Mouse (Mus musculus): Measurements from ENCODE around the gene Fyco1.
"Not testable (repeated sequence)": the region's sequence is repeated elsewhere in the genome, so short reads cannot be mapped to it uniquely, and the experiment has no call there.

Fyco1 gene

GRCm38 (mm10) chr9:123814326-123814725 lies 37.4 kb downstream of the Fyco1 start:
- no peak for DNase-seq

DNA sequence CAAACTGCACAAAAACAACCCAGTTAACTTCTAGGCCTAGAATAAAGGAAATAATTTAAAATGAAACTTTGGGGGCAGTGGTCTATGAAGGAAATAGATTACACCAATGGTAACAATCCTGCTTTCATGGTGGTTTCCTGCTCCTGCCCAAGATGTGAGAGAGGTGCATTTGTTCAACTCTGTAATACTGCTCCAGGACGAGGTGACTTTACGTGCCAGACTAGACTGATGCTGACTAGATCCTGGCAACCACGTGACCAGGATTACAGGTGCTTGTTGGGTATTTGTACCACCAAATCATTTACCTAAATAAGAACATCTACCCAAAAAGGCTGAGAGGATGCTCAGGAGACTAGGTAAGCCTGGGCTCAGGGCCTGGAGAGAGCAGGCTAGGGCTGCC lies 39.9 kb downstream of the Fyco1 start:
- DNase-seq: no peak

DNA sequence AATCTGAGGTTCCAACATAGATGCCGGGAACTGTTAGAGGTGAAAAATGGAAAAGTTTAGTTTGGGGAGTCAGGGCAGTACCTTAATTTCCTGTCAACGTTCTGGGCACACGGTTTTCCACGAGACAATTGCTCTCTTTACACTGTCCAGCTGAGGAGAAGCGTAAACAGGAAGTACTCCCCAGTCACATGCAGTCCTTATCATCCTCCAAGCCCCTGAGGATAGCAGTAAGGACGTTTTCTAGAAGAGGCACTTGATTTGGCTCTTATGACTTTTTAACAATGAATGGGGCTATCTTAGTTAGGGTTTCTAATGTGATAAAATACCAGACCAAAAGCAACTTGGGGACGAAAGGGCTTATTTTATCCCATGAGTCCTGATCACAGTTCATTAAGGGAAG lies 43.1 kb downstream of the Fyco1 start:
- no peak for DNase-seq

GRCm38 (mm10) chr9:123806267-123806666 lies 45.4 kb downstream of the Fyco1 start, which contains the start of gene Cxcr6:
Gene Cxcr6 (plus strand): TSS chr9:123806475.
- no peak for DNase-seq

- DNase-seq: no peak
Measured at GRCm38 (mm10) chr9:123805241-123805640, 46.5 kb downstream of the Fyco1 start.

- no peak for DNase-seq
Measured at GRCm38 (mm10) chr9:123802896-123803295, 48.8 kb downstream of the Fyco1 start.

DNA sequence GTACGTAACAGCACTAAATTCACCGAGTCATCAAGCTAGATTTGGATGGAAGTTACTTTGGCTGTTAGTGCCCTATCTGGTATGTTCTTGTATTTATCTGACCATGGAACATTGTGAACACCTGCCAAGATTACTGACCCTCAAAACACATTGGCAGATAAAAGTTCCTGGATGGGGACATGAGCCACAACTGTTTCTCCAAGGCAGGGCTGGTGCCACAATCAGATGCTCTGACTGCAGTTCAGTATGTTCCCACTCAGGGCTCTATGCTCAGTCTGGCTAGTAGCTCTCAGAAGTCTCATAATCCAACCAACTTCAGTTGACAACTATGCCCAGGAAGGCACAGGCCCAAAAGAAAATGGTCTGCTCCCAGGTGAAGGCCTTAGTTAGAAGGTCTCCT lies 49.3 kb downstream of the Fyco1 start:
- no peak for DNase-seq

- no peak for DNase-seq
Measured at GRCm38 (mm10) chr9:123801527-123801926, 50.2 kb downstream of the Fyco1 start.

- DNase-seq: peak; percentile 42
Measured at GRCm38 (mm10) chr9:123796174-123796573, 55.5 kb downstream of the Fyco1 start.

DNA sequence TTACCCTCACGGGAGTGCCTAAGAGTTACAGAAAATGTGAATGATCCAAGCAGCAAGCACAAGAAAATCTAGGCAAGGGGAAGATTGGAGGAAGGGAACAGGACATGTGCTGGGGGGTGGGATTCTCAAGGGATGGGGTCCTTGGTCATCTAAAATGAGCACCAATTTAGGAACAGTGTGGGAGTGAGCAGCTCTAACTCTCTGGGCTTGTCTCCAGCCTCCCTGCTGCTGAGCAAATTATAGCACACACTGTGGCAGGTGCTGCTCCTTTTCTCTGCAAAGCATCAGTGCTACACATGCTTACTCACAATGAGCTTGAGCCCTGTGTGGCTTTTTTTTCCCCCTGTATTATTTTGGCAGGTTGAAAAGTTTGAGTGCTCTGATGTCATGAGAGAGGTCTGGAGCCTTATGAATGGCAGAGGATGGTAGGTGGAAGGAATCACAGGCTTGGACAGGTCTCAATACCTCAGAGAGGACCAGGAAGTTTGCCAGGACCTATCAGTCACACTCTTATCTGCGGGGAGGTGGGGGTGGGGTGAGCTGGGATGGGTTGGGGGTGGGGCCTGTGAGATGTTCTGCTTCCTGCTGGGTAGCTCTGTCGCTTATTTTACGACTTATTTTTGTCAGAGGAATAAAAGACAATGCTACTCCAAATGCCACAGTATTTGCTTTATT lies 62.7 kb downstream of the Fyco1 start:
- no peak for DNase-seq

DNA sequence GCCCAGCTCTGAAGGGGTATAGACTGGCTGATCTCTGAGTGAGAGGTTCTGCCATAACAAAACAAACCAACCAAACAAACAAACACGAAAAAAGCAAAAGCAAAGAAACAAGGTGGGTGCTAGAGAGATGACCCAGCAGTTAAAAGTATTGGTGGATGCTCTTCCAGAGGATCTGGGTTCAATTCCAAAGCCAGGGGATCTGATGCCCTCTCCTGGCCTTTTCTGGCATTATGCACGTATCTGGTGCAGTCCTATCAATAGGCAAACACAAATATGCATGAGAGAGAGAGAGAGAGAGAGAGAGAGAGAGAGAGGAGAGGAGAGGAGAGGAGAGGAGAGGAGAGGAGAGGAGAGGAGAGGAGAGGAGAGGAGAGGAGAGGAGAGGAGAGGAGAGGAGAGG lies 78.4 kb downstream of the Fyco1 start:
- not testable (repeated sequence) for DNase-seq

DNA sequence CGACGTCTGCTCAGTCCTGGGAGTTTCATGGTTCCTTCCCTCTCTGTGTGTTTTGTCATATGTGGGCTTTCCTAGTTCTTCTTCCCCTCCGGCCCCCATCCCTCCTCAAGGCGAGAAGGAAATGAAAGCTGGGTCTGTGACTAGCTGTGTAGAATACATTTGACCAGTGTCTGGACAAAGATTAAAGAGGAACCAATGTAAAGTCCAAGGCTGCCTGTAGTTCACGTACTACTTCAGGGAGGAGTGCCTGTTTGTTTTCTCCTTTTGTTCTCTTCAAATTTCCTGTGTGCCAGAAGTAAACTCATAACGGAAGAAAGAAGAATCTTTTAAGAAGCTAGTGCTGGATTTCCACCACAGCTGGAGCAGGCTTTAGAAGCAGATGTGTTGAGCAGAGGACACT lies 82.2 kb downstream of the Fyco1 start:
- DNase-seq: no peak

DNA sequence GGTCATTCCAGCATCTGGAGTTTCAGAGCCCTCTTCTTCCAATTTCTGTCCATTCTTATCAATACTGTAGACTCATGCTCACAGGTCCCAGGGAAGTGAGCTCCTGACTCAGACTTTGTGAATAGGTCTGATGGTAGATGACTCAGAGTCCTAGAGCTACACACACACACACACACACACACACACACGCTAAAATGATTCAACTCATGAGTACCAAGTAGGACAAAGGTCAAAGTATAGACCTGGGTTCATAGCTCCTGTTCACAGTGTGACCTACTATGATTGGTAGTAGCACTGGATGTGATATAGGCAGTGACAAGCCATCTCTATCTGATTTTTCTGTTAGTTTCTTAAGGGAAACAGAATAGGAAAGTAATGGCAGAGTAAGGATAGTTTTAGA lies 83.3 kb downstream of the Fyco1 start:
- DNase-seq: no peak

DNA sequence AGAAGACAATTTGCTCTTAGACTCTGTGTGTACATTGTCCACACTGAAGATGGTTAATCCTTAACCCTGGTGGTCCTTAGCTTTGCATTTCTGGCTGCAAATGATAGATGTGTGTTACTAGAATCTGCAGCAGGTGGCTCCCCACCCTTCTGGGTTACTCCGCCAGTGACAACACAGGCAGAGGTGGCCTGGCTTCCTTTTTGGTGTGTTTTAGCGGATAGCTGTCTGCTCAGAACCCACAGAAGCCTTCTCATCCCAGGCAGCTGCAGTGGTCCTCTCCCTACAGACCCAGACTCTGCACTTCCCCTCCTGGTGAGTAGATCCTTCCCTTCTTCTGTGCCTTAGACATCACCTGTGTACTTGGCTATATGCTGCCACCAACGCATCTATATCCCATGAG lies 84.7 kb downstream of the Fyco1 start:
- DNase-seq: no peak

DNA sequence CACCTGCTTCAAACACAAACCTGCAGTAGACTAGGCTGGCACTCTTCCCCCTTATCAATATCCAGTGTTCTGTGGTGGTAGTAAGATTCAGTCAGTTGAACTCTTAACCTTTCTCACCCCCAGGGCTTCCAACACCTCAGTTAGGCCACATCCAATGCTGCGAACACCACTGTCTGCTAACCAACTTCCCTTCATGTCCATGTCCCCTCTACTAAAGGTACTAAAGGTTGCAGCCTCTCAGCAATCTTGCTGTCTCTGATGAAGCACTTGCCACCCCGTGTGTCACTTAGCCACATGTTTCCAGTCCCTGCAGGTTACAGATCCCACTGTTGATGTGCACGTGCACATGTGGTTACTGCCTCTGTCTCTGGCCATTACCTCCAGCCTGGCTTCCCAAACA lies 87.9 kb downstream of the Fyco1 start:
- no peak for DNase-seq

DNA sequence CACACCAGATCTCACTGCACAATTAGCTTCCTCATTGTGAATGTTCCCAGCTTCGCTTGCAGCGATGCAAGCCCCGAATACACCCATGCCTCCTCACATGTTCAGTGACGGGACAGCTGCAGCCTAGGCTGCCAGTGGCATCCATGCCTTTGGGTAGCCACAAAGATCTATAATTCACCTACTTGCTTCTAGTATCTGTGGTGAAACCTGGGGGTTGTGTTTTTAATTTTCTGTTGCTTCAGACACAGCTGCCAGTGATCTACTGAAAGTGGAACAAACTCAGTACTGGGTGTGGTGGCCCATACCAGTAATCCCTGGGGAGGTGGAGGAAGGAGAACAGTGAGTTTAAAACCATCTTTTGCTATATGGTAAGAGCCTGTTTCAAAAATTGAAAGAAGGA lies 88.8 kb downstream of the Fyco1 start:
- DNase-seq: no peak

- no peak for DNase-seq
Measured at GRCm38 (mm10) chr9:123760806-123761205, 90.9 kb downstream of the Fyco1 start.

- DNase-seq: no peak
Measured at GRCm38 (mm10) chr9:123758645-123759044, 93.1 kb downstream of the Fyco1 start.

DNA sequence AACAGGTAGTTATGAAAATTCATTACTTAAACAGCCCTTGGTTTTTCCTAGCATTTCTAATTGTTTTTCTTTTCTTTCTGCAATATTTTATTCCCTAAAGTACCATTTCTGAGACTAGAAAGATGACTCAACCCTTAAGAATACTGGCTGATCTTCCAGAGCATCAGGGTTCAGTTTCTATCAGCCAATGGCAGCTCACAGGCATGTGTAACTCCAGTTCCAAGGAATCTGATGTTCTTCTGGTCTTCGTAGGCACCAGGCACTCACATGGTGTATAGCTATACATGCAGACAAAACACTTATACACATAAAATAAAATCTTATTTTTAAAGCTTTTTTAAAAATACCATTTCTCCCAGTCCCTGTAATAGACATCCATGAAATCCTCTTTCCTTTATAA lies 93.5 kb downstream of the Fyco1 start:
- no peak for DNase-seq

DNA sequence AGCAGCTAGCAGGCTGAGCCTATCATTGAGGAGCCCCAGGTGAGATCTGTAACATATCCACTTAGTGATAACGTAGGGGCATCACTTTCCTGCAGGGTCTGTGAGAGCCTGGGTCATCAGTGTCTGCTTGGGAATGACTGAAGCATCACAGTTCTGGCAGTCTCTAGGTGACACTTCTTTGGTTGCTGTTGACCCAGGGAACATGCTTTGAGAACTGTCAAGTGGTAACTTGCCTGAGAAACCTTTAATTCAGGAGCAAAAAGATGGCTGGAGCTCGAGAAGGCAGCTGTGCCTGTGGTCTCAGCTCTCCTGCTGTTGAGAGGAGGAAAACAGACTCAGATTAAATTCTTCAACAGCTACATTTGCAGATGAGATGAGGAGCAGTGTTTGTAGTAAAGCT lies 94.4 kb downstream of the Fyco1 start:
- DNase-seq: no peak

DNA sequence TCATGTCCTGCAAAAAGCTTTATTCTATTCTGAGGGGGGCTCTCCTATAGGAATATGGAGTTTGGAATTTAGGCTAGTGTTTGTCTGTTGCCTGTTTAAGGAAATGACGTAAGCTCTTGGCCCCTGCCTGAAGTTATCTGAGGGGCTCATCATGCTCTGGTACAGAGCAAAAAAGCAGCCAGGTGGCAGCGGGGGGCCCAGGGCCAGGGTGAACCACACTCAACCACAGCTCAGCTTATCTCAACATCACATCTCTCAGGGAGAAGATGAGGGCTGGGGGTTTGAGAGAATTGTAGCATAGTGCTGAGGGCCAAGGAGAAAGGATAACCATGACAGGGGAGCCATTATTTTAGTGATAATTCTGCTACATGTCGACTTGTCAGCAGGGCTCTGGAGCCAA lies 94.9 kb downstream of the Fyco1 start:
- no peak for DNase-seq

- no peak for DNase-seq
Measured at GRCm38 (mm10) chr9:123754333-123754732, 97.4 kb downstream of the Fyco1 start.

DNA sequence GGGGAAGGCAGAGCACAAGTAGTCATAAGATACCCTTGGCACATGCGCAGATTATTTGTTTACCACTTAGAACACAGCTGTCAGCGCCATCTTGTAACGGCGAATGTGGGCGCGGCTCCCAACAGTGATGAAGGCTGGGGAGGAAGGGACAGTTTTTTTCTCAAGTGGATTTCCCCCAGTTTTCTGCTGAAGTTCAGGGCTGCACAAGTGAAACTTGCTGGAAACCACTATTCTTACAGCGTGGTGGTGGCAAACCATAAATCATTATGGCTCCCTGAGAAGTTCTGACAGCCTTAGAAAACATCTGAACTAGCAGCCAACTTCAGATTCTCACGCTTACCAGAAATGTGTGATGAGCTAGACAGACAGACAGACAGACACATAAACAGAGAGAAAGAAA lies 102.0 kb downstream of the Fyco1 start:
- not testable (repeated sequence) for DNase-seq

DNA sequence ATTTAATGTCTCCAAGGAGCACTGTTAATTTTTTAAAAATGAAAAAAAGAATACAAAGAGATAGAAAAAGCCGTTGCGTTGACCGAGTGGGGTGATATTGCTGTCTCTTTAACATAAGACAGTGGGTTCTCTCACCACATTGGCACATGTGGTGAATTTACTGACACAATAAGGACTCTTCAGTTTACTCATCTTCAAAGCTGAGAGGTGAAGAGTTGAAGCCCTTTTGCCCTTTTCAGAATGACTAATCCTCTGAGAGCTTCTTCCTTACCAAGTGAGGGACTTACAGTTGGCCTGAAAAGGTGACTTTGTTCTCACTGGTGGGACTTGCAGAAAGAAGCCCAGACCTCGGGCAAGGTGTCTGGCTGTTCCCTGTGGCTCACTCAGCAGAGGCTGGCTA lies 110.9 kb downstream of the Fyco1 start:
- DNase-seq: no peak
